ENCODE assay signal across 10 mouse cellular contexts in the genomic region with DNA sequence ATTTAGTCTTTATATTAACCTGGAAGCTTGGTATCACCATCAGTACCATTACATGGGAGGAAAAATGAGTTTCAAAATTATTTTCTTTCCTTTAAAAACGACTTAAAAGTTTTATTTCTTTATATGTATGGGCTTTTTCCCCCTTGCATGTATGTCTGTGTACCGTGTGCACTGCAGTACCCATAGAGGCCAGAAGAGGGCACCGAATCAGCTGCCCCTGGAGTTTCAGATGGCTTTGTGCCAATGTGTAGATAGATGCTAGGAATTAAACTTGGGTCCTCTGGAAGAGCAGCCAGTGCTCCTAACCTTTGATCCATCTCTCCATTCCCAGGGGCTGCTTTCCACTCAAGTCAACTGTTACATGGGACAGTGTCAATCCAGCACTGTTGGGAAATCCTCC.
DNase-seq lines count a peak whose midpoint lies in the region; TF ChIP-seq lines count a peak whose summit lies in the region.
"Had no signal": no experiment of that assay in that cellular context is flagged by ENCODE, and none has a peak within 500 bp of the region (broad histone marks: within the 10 kb centered on the region; RNA-seq: fewer than 3 reads in every experiment).

No protein-coding gene starts in this region.

- H3K36me3 ChIP-seq in MEL (ENCODE audit: control insufficient read depth in 1 of 2, insufficient read depth in 2 of 2, low read length in 2 of 2): no peaks in the 10 kb centered on the region
- H3K36me3 ChIP-seq: limb, embryonic 12.5 days had no signal

- H3K9ac ChIP-seq in MEL (ENCODE audit: control insufficient read depth, low read depth, low read length, poor library complexity, severe bottlenecking): no peak overlapping the region
- H3K9ac ChIP-seq: limb, embryonic 12.5 days had no signal

- H3K4me3 ChIP-seq in MEL (ENCODE audit: control insufficient read depth in 1 of 2, insufficient read depth in 1 of 2, low read depth in 2 of 2, low read length in 2 of 2): no peak overlapping the region
- H3K4me3 ChIP-seq: erythroblast, embryonic 14.5 days; limb, embryonic 12.5 days had no signal

- H3K9me3 ChIP-seq in MEL (replicated peaks; ENCODE audit: insufficient read depth, low read length): no peaks in the 10 kb centered on the region
- H3K9me3 ChIP-seq: limb, embryonic 12.5 days had no signal

- H3K79me2 ChIP-seq in MEL (ENCODE audit: control insufficient read depth, insufficient read depth, low read length, poor library complexity): no peaks in the 10 kb centered on the region

- no peak for TF ChIP-seq RAD21 in MEL (IDR thresholded peaks at IDR 0.05; ENCODE audit: low read depth, low read length)

- H3K27me3 ChIP-seq in MEL (ENCODE audit: control insufficient read depth in 1 of 2, insufficient read depth in 2 of 2, low read length in 2 of 2): no peaks in the 10 kb centered on the region

- no peak overlapping the region for H3K27ac ChIP-seq in MEL (ENCODE audit: control insufficient read depth, low read depth, low read length)
- H3K27ac ChIP-seq: limb, embryonic 12.5 days had no signal

- peak; percentile 6 to 46 for DNase-seq in adrenal gland, adult (ENCODE audit: inconsistent age in 2 of 2, low spot score in 1 of 2)
- no peak for DNase-seq in adrenal gland, adult 2 months
- DNase-seq in layer of hippocampus, adult 11-12 months (ENCODE audit: low spot score): peak; percentile 23
- DNase-seq in layer of hippocampus, adult 18-20 months (ENCODE audit: low spot score in 2 of 2): no peak
- DNase-seq in MEL (ENCODE audit: low read depth, low spot score): peak; percentile 10
- peak; percentile 54 for DNase-seq in kidney, postnatal 4 days
- DNase-seq in thymus, postnatal 14 days: peak; percentile 46
- no peak for DNase-seq in urinary bladder, postnatal 4 days (ENCODE audit: low spot score in 2 of 2)

- no peak for TF ChIP-seq EP300 in MEL (IDR thresholded peaks at IDR 0.05; ENCODE audit: low read depth in 1 of 2, low read length in 2 of 2)

- peak; percentile 16 to 35 (median 33); a peak in 3 of 6 replicates for TF ChIP-seq CTCF in MEL (IDR thresholded peaks at IDR 0.05 in 2 of 3, conservative IDR thresholded peaks at IDR 0.05 in 1 of 3; ENCODE audit: control insufficient read depth in 1 of 3, insufficient read depth in 1 of 3, low read depth in 2 of 3, low read length in 3 of 3, poor library complexity in 1 of 3, severe bottlenecking in 1 of 3)

- no peak for TF ChIP-seq POLR2A in MEL (IDR thresholded peaks at IDR 0.05; ENCODE audit: control insufficient read depth in 1 of 2, insufficient read depth in 1 of 2, low read depth in 1 of 2, low read length in 2 of 2, poor library complexity in 1 of 2)

- no peaks in the 10 kb centered on the region for H3K4me1 ChIP-seq in MEL (ENCODE audit: control insufficient read depth in 1 of 2, insufficient read depth in 2 of 2, low read length in 2 of 2)
- H3K4me1 ChIP-seq: limb, embryonic 12.5 days had no signal

TF ChIP-seq in MEL, 35 proteins besides CTCF, POLR2A, EP300 and RAD21:
- TF ChIP-seq MYC (IDR thresholded peaks at IDR 0.05; ENCODE audit: low read depth, low read length) (no peak), GABPA (IDR thresholded peaks at IDR 0.05; ENCODE audit: low read depth, low read length) (no peak), HCFC1 (IDR thresholded peaks at IDR 0.05; ENCODE audit: low read depth, low read length) (no peak), MAX (IDR thresholded peaks at IDR 0.05; ENCODE audit: low read length) (no peak), KAT2A (conservative IDR thresholded peaks at IDR 0.05; ENCODE audit: low read depth, low read length) (no peak), POLR2AphosphoS5 (IDR thresholded peaks at IDR 0.05; ENCODE audit: borderline replicate concordance, low read depth, low read length) (no peak), ZKSCAN1 (IDR thresholded peaks at IDR 0.05; ENCODE audit: low read depth, low read length) (no peak), USF1 (IDR thresholded peaks at IDR 0.05; ENCODE audit: low read depth, low read length) (no peak), NRF1 (IDR thresholded peaks at IDR 0.05; ENCODE audit: insufficient read depth, low read depth, low read length, poor library complexity, severe bottlenecking) (no peak), SMC3 (IDR thresholded peaks at IDR 0.05; ENCODE audit: low read depth, low read length) (no peak; the same call in 1 of the 2 replicates), ZNF384 (IDR thresholded peaks at IDR 0.05; ENCODE audit: low read depth, low read length) (no peak)

Comparison
In these comparisons a context has a peak if more than half of its experiments do, and no peak if none do; other contexts are left out.
1. DNase-seq: peak in adrenal gland, adult (2 of 2), layer of hippocampus, adult 11-12 months (single experiment), MEL (single experiment), kidney, postnatal 4 days (2 of 2) and thymus, postnatal 14 days (single experiment); none in adrenal gland, adult 2 months (single experiment), layer of hippocampus, adult 18-20 months (0 of 2) and urinary bladder, postnatal 4 days (0 of 2).